Mouse (Mus musculus): ENCODE data around the gene Tbxas1.

Tbxas1 gene

GRCm38 (mm10) chr6:39131480-39131879 is 256.3 kb downstream of the Tbxas1 start:
- DNase-seq, result no peak

DNA sequence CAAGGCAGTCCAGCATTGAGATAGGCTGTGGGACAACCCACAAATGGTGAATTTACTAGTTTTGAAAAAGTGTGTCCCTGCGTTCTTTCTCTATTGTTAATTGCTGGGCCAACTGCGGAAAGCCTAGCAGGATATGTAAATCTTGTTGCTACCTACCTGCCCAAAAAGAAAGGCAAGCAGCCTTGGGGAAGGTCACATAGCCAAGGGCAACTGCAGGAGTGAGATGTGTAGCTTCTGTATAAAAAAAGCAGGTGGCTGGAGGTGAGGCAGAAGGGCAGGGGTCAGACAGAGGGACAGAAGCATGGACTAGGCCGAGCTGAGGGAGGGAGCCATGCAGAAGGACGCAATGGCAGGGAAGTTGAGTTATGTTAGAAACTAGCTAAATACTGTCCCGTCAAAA is 257.4 kb downstream of the Tbxas1 start:
- no peak for DNase-seq
